Mouse (Mus musculus): ENCODE data around the gene Myl6. TPM values are rescaled to one million over a fixed set of nuclear protein-coding genes. Genes with fewer than 3 reads are reported as not detected.

Gene Myl6
- polyA plus RNA-seq, 1 experiment from 2014 or later, result 852 TPM

GRCm38 (mm10) chr10:128525671-128526308 is 31.8 kb upstream of the Myl6 start, which contains the start of gene Esyt1:
Esyt1 (minus strand) TSS chr10:128525871.
- peaks cover 9% of the 10 kb centered on the region; the same call in 1 of the 2 replicates for H3K4me1 ChIP-seq (ENCODE audit: control insufficient read depth, insufficient read depth, low read length)
- peak within 1 kb of the TSS; percentile 58 for H3K4me3 ChIP-seq (ENCODE audit: low read depth, low read length)
- no peaks in the 10 kb centered on the region; the same call in 1 of the 2 replicates for H3K27me3 ChIP-seq (ENCODE audit: control insufficient read depth, insufficient read depth, low read depth, low read length)
- H3K4me2 ChIP-seq (ENCODE audit: low read length), result peak within 1 kb of the TSS; percentile 98
- H3K9me3 ChIP-seq (replicated peaks; ENCODE audit: control insufficient read depth, low read length, poor library complexity, severe bottlenecking), result no peaks in the 10 kb centered on the region
- ATAC-seq, result peak; percentile 93
- H3K9ac ChIP-seq (ENCODE audit: low read depth, low read length), result peak within 1 kb of the TSS; percentile 62
- H3K27ac ChIP-seq (ENCODE audit: low read length), result no peak within 1 kb of the TSS
- WGBS, result under 1% methylated on average over 37 of the region's 37 CpGs
- H3K36me3 ChIP-seq (ENCODE audit: control insufficient read depth, insufficient read depth, low read length), result no peaks in the 10 kb centered on the region

GRCm38 (mm10) chr10:128524732-128525662 is 31.1 kb upstream of the Myl6 start:
- Histone ChIP-seq H3K27me3 (ENCODE audit: control insufficient read depth, insufficient read depth, low read depth, low read length) (no peaks in the 10 kb centered on the region; the same call in 1 of the 2 replicates), H3K4me1 (ENCODE audit: control insufficient read depth, insufficient read depth, low read length) (peaks cover 9% of the 10 kb centered on the region; the same call in 1 of the 2 replicates), H3K27ac (ENCODE audit: low read length) (no peak overlapping the region), H3K4me2 (ENCODE audit: low read length) (peak overlapping the region; percentile 98), H3K9ac (ENCODE audit: low read depth, low read length) (peak overlapping the region; percentile 62), H3K36me3 (ENCODE audit: control insufficient read depth, insufficient read depth, low read length) (no peaks in the 10 kb centered on the region), H3K9me3 (replicated peaks; ENCODE audit: control insufficient read depth, low read length, poor library complexity, severe bottlenecking) (no peaks in the 10 kb centered on the region), H3K4me3 (ENCODE audit: low read depth, low read length) (peak overlapping the region; percentile 58)
- under 1% methylated on average over 56 of the region's 58 CpGs for WGBS
- peak; percentile 55 for ATAC-seq

- peak overlapping the region; percentile 58 for H3K4me3 ChIP-seq (ENCODE audit: low read depth, low read length)
- H3K9me3 ChIP-seq (replicated peaks; ENCODE audit: control insufficient read depth, low read length, poor library complexity, severe bottlenecking), result no peaks in the 10 kb centered on the region
- peaks cover 9% of the 10 kb centered on the region; the same call in 1 of the 2 replicates for H3K4me1 ChIP-seq (ENCODE audit: control insufficient read depth, insufficient read depth, low read length)
- no peak overlapping the region for H3K27ac ChIP-seq (ENCODE audit: low read length)
- whole genome bisulfite sequencing, result 13% methylated on average over 11 of the region's 11 CpGs
- H3K9ac ChIP-seq (ENCODE audit: low read depth, low read length), result peak overlapping the region; percentile 62
- peak; percentile 28; the same call in 1 of the 2 replicates for ATAC-seq
- no peaks in the 10 kb centered on the region; the same call in 1 of the 2 replicates for H3K27me3 ChIP-seq (ENCODE audit: control insufficient read depth, insufficient read depth, low read depth, low read length)
- peak overlapping the region; percentile 98 for H3K4me2 ChIP-seq (ENCODE audit: low read length)
- no peaks in the 10 kb centered on the region for H3K36me3 ChIP-seq (ENCODE audit: control insufficient read depth, insufficient read depth, low read length)
Measured at GRCm38 (mm10) chr10:128524111-128524731, 30.3 kb upstream of the Myl6 start.

GRCm38 (mm10) chr10:128522351-128522750 is 28.4 kb upstream of the Myl6 start:
- Histone ChIP-seq H3K9me3 (replicated peaks; ENCODE audit: control insufficient read depth, low read length, poor library complexity, severe bottlenecking) (no peaks in the 10 kb centered on the region), H3K4me2 (ENCODE audit: low read length) (no peak overlapping the region), H3K27ac (ENCODE audit: low read length) (no peak overlapping the region), H3K9ac (ENCODE audit: low read depth, low read length) (no peak overlapping the region), H3K4me3 (ENCODE audit: low read depth, low read length) (no peak overlapping the region), H3K4me1 (ENCODE audit: control insufficient read depth, insufficient read depth, low read length) (peaks cover 9% of the 10 kb centered on the region; the same call in 1 of the 2 replicates), H3K36me3 (ENCODE audit: control insufficient read depth, insufficient read depth, low read length) (peaks cover 2% of the 10 kb centered on the region; the same call in 1 of the 2 replicates), H3K27me3 (ENCODE audit: control insufficient read depth, insufficient read depth, low read depth, low read length) (peaks cover 2% of the 10 kb centered on the region)
- 77% methylated on average over 6 of the region's 6 CpGs for WGBS
- no peak for ATAC-seq

- Histone ChIP-seq H3K4me3 (ENCODE audit: low read depth, low read length) (no peak overlapping the region), H3K36me3 (ENCODE audit: control insufficient read depth, insufficient read depth, low read length) (peaks cover 2% of the 10 kb centered on the region; the same call in 1 of the 2 replicates), H3K9ac (ENCODE audit: low read depth, low read length) (no peak overlapping the region), H3K4me1 (ENCODE audit: control insufficient read depth, insufficient read depth, low read length) (peaks cover 5% of the 10 kb centered on the region; the same call in 1 of the 2 replicates), H3K27ac (ENCODE audit: low read length) (no peak overlapping the region), H3K9me3 (replicated peaks; ENCODE audit: control insufficient read depth, low read length, poor library complexity, severe bottlenecking) (no peaks in the 10 kb centered on the region), H3K4me2 (ENCODE audit: low read length) (no peak overlapping the region), H3K27me3 (ENCODE audit: control insufficient read depth, insufficient read depth, low read depth, low read length) (peaks cover 8% of the 10 kb centered on the region)
- no peak for ATAC-seq
- 91% methylated on average over 16 of the region's 16 CpGs for WGBS
Measured at GRCm38 (mm10) chr10:128520591-128520990, 26.6 kb upstream of the Myl6 start.

- peaks cover 8% of the 10 kb centered on the region; the same call in 1 of the 2 replicates for H3K27me3 ChIP-seq (ENCODE audit: control insufficient read depth, insufficient read depth, low read depth, low read length)
- H3K9me3 ChIP-seq (replicated peaks; ENCODE audit: control insufficient read depth, low read length, poor library complexity, severe bottlenecking), result no peaks in the 10 kb centered on the region
- no peak overlapping the region for H3K4me3 ChIP-seq (ENCODE audit: low read depth, low read length)
- H3K9ac ChIP-seq (ENCODE audit: low read depth, low read length), result no peak overlapping the region
- no peak overlapping the region for H3K27ac ChIP-seq (ENCODE audit: low read length)
- H3K4me1 ChIP-seq (ENCODE audit: control insufficient read depth, insufficient read depth, low read length), result no peaks in the 10 kb centered on the region; the same call in 1 of the 2 replicates
- peaks cover 5% of the 10 kb centered on the region; the same call in 1 of the 2 replicates for H3K36me3 ChIP-seq (ENCODE audit: control insufficient read depth, insufficient read depth, low read length)
- WGBS, result 73% methylated on average over 7 of the region's 7 CpGs
- no peak for ATAC-seq
- H3K4me2 ChIP-seq (ENCODE audit: low read length), result no peak overlapping the region
Measured at GRCm38 (mm10) chr10:128518833-128519232, 24.9 kb upstream of the Myl6 start.

- ATAC-seq, result no peak
- Histone ChIP-seq H3K36me3 (ENCODE audit: control insufficient read depth, insufficient read depth, low read length) (peaks cover 5% of the 10 kb centered on the region; the same call in 1 of the 2 replicates), H3K27ac (ENCODE audit: low read length) (no peak overlapping the region), H3K4me3 (ENCODE audit: low read depth, low read length) (no peak overlapping the region), H3K9ac (ENCODE audit: low read depth, low read length) (no peak overlapping the region), H3K4me2 (ENCODE audit: low read length) (no peak overlapping the region), H3K4me1 (ENCODE audit: control insufficient read depth, insufficient read depth, low read length) (no peaks in the 10 kb centered on the region; the same call in 1 of the 2 replicates), H3K27me3 (ENCODE audit: control insufficient read depth, insufficient read depth, low read depth, low read length) (peaks cover 8% of the 10 kb centered on the region; the same call in 1 of the 2 replicates), H3K9me3 (replicated peaks; ENCODE audit: control insufficient read depth, low read length, poor library complexity, severe bottlenecking) (no peaks in the 10 kb centered on the region)
- 23% methylated on average over 6 of the region's 6 CpGs for WGBS
Measured at GRCm38 (mm10) chr10:128516677-128517076, 22.7 kb upstream of the Myl6 start.

GRCm38 (mm10) chr10:128516029-128516428 is 22.1 kb upstream of the Myl6 start:
- no peaks in the 10 kb centered on the region for H3K9me3 ChIP-seq (replicated peaks; ENCODE audit: control insufficient read depth, low read length, poor library complexity, severe bottlenecking)
- H3K4me2 ChIP-seq (ENCODE audit: low read length), result 0 out of 2 replicates have a peak overlapping the region, but pooled peaks have one; percentile 4
- no peaks in the 10 kb centered on the region; the same call in 1 of the 2 replicates for H3K4me1 ChIP-seq (ENCODE audit: control insufficient read depth, insufficient read depth, low read length)
- peaks cover 8% of the 10 kb centered on the region; the same call in 1 of the 2 replicates for H3K27me3 ChIP-seq (ENCODE audit: control insufficient read depth, insufficient read depth, low read depth, low read length)
- H3K36me3 ChIP-seq (ENCODE audit: control insufficient read depth, insufficient read depth, low read length), result peaks cover 5% of the 10 kb centered on the region; the same call in 1 of the 2 replicates
- H3K27ac ChIP-seq (ENCODE audit: low read length), result no peak overlapping the region
- ATAC-seq, result 0 out of 2 replicates have a peak, but pooled peaks have one; percentile 22
- H3K9ac ChIP-seq (ENCODE audit: low read depth, low read length), result no peak overlapping the region
- WGBS, result 20% methylated on average over 20 of the region's 20 CpGs
- no peak overlapping the region for H3K4me3 ChIP-seq (ENCODE audit: low read depth, low read length)
